Mouse (Mus musculus) urinary bladder, postnatal 25 days (tissue): ENCODE data around the gene Syt7.
A peak's percentile ranks its signal among the peaks of the same experiment; 100 is the strongest.

Experiments used
- DNase-seq: peaks from one replicate; pipeline ENCODE4 v3.0.0; 2022; ENCODE audit warnings: low spot score

Syt7 gene

DNA sequence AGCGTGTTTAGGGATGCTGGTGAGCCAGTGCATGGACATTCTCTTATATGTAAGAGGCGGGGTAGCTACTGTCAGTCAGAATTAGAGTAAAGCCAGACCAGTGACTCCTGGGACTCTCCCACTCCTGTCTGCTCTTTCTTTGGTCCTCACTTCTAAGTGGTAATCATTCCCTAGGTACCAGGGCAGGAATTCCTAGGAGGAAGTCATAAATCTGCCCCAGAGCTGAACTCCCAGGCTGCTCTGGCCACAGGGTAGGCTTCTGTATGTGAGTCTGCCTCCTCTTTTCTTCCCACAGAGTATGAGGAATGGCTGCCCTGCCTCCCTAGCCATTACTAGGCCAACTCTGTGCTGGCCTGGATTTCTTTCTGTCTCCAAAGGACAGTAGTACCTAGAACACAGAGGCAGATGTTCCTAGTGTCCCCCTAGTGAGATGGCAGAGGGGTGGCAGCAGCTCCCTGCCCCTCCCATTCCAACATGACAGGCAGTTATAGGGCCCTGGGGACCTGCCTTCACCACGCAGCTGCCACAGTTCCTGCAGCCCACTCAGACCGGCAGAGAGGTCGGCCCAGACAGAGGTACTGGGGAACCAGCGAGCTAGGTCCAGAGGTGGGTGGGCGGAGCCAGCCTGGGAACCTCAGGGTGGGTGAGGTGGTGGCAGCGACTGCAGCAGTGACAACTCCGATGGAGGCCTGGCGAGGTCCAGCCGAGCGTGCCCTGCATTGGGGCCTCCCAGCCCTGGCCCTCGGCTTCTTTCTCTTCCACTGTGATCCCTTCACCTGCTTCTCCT is 36.8 kb downstream of the Syt7 start:
- no peak for DNase-seq

DNA sequence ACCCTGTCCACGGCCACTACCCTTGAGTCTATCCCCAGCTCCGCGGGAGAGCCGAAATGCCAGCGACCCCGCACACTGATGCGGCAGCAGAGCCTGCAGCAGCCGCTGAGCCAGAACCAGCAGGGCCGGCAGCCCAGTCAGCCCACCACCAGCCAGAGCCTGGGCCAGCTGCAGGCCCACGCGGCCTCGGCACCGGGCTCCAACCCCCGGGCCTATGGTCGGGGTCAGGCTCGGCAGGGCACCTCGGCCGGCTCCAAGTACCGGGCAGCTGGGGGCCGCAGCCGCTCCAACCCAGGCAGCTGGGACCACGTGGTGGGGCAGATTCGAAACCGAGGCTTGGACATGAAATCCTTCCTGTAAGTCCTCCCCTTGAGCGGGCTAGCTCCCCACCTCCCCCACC is 37.4 kb downstream of the Syt7 start:
- no peak for DNase-seq

- DNase-seq: no peak
These were observed 37.9 kb downstream of the Syt7 start for GRCm38 (mm10) chr19:10426793-10427192.

GRCm38 (mm10) chr19:10427431-10427830 is 38.5 kb downstream of the Syt7 start:
- DNase-seq: no peak

- DNase-seq: no peak
These were observed 40.5 kb downstream of the Syt7 start for GRCm38 (mm10) chr19:10429371-10429770.

- no peak for DNase-seq
These were observed 42.5 kb downstream of the Syt7 start for GRCm38 (mm10) chr19:10431410-10431809.

GRCm38 (mm10) chr19:10431841-10432240 is 43.0 kb downstream of the Syt7 start:
- DNase-seq: no peak

GRCm38 (mm10) chr19:10433225-10433624 is 44.3 kb downstream of the Syt7 start:
- no peak for DNase-seq

GRCm38 (mm10) chr19:10433879-10434540 is 45.1 kb downstream of the Syt7 start:
- no peak for DNase-seq

DNA sequence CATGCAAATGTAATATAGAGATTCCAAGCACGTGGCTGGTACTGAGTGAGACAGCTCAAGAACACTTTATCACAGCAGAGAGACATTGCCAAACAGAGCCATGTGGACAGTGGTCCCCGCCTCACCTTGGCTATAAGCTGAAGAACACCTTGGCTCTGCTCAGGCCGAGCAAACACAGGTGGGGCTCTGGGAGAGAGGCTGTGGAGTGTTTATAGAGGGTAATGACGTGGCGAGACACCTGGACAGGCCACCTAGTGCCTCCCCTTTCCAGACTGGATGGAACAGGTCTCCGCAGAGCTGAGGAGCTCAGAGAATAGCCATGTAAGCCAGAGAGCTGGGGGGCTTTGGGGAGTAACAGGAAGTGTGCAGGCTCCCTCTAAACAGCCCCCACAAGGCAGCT is 46.0 kb downstream of the Syt7 start:
- DNase-seq: no peak

GRCm38 (mm10) chr19:10435908-10436307 is 47.0 kb downstream of the Syt7 start:
- peak; percentile 54 for DNase-seq

GRCm38 (mm10) chr19:10436726-10437125 is 47.8 kb downstream of the Syt7 start:
- DNase-seq: no peak

DNA sequence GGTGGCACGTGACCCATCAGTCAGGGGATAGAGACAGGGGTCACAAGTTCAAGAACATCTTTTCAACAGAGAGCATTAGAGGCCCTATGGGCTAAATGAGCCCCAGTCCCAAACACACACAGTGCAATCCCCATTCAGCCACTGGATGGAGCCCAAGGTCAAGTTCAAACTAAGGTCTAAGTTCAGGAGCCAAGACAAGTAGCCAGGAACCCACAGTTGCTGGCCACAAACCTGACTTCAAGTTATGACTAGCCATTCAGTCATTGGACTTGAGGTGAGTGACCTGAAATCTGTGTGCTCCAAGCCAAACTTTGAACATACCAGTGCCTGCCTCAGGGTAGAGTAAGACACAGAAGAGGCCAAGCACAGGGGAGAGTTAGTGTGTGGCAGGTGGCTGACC is 48.6 kb downstream of the Syt7 start:
- DNase-seq: no peak

- no peak for DNase-seq
These were observed 55.9 kb downstream of the Syt7 start for GRCm38 (mm10) chr19:10444685-10445369.

DNA sequence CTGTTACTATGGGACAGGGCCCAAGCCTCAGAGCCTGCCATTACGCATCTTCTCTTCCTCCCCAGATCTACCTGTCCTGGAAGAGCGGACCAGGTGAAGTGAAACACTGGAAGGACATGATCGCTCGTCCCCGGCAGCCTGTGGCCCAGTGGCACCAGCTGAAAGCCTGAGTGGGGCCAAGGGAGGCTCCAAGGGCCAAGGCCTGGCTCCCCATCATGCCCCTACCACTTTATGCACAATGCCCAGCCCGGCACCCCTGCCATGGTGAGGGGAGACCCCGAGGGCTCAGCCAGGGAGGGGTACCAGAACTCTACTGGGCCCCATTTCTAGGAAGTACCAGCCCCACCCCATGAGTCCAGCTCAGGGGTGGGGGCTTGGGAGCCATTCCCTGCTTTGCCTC is 59.4 kb downstream of the Syt7 start:
- no peak for DNase-seq

DNA sequence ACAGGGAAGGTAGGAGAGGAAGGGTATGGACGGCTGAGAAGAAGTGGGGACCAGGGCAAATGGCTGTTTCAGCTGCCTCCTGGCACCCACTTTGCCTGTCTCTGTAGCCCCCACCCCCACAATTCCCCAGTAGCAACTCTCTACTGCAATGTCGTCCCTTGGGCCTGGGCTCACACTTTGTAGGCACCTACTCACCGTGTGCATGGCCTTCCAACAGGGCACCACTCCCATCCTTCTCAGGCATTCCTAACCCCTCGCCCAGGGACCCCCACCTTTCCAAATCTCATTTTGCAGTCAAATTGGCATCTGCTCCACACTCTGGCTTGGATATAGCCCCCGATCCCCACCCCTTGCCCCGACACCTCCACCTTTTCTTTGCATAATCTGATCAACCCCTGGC is 60.3 kb downstream of the Syt7 start:
- no peak for DNase-seq

DNA sequence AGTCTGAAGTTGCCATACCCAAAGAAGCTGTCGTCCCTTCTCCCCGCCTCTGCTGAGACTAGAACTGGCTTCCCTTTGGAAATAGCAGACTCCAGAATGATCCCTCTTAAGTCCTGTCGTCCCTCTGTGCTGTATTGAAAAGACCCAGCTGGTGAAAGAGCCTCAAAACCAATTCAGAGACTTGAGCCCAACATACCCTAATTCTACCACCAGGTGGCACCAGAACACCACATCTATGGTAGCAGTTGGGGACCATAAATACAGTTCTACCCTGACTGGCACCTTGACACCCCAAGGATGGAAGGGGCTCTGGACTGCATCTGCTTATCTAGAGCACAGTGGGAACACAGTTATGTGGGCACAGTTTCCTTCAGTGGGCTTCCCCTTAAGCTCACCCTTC is 60.8 kb downstream of the Syt7 start:
- peak; percentile 47 for DNase-seq

GRCm38 (mm10) chr19:10454718-10455436 is 66.0 kb downstream of the Syt7 start:
- DNase-seq: no peak

DNA sequence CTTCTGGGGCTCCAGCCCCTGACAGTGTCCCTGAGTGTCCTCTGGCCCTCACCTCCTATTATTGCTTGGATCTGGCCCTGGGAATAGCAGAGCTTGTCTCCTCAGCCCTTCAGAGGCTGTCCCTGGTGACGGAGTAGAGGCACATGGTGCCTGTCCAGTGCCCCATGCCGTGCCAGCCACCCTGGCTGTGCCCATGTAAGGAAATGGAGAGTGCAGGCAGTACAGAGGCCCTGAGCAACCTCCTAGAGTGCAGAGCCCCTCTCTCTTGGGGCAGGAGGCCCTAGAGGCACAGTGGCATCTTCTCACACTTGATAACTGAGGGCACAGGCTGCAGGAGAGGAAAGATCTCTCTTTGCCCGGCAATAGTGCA is 66.5 kb downstream of the Syt7 start:
- no peak for DNase-seq

DNA sequence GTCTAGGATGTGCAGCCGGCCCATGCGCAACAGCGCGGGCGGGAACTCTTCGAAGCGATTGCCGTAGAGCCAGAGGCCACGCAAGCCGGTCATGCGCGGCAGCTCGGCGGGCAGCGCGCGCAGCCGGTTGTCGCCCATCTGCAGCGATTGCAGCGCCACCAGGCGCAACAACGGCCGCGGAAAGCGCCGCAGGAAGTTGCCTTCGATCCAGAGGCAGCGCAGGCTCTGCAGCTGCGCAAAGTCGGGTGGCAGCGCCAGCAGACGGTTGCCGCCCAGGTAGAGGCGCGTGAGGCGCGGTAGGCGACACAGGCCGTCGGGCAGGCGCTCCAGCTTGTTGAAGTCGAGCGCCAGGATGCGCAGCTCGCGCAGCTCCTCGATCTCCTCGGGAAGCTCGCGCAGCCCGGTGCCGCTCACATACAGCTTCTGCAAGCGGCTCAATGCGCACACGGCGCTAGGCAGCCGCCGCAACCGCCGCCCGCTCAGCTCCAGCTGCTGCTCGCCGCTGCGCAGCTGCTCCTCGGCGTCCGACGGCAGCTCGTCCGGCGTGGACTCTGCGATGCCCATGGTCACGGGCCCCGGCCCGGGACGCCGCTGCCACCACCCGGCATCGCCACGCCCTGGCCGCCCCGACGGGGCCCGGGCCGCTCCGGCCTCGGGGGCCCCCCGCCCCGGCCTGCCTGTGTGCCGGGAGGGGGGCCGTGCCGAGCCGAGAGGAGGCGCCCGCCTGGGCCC is 68.0 kb downstream of the Syt7 start, which contains the start of gene Lrrc10b:
Gene Lrrc10b (minus strand): TSS at position 722 of the 732 bp plus-strand sequence.
- DNase-seq: peak; percentile 25

GRCm38 (mm10) chr19:10457484-10457800 is 68.6 kb downstream of the Syt7 start:
- DNase-seq: peak; percentile 50

GRCm38 (mm10) chr19:10458096-10458495 is 69.2 kb downstream of the Syt7 start:
- DNase-seq: peak; percentile 15
